Mouse (Mus musculus) intestine, embryonic 16.5 days (tissue): ENCODE results near the gene Clic1. TPM values are rescaled to one million over a fixed set of nuclear protein-coding genes. Genes with fewer than 3 reads are reported as not detected.

Source experiments
- ATAC-seq: fragments of 200-750 bp; cut with Nextera tagmentation; 2 replicates; pipeline ENCODE4 v1.8.0; 2017; ENCODE audit warnings: moderate TSS enrichment, moderate library complexity
- H3K27ac ChIP-seq: fragments of 300-500 bp; sonication (generic); 2 replicates; pipeline ENCODE4 v1.5.1; 2014; ENCODE audit warnings: mild to moderate bottlenecking, low read length
- H3K27me3 ChIP-seq: fragments of 300-500 bp; sonication (generic); replicated peaks from 2 replicates; pipeline ENCODE4 v1.6.1; 2014; ENCODE audit warnings: low read length, control low read depth, mixed read lengths; ENCODE audit not compliant: control insufficient read depth, insufficient read depth
- H3K36me3 ChIP-seq: fragments of 300-500 bp; sonication (generic); 2 replicates; pipeline ENCODE4 v1.6.1; 2014; ENCODE audit warnings: low read length, control low read depth; ENCODE audit not compliant: control insufficient read depth, insufficient read depth
- H3K4me1 ChIP-seq: fragments of 300-500 bp; sonication (generic); 2 replicates; pipeline ENCODE4 v1.6.1; 2014; ENCODE audit warnings: low read length, control low read depth, mixed read lengths; ENCODE audit not compliant: control insufficient read depth, insufficient read depth
- H3K4me2 ChIP-seq: fragments of 300-500 bp; sonication (generic); 2 replicates; pipeline ENCODE4 v1.6.1; 2014; ENCODE audit warnings: low read depth, low read length, control low read depth
- H3K4me3 ChIP-seq: fragments of 300-500 bp; sonication (generic); 2 replicates; pipeline ENCODE4 v1.5.1; 2014; ENCODE audit warnings: mild to moderate bottlenecking, low read length
- H3K9ac ChIP-seq: fragments of 300-500 bp; sonication (generic); 2 replicates; pipeline ENCODE4 v1.6.1; 2014; ENCODE audit warnings: low read depth, low read length
- H3K9me3 ChIP-seq: fragments of 300-500 bp; sonication (generic); 2 replicates; pipeline ENCODE4 v1.6.1; 2016; ENCODE audit warnings: low read length, control low read depth; ENCODE audit not compliant: control insufficient read depth
- WGBS: fragments of 180-500 bp; shearing (Covaris S2); extraction: QIAGEN DNeasy Blood & Tissue Kit; methylation state at CpG from one replicate; pipeline ENCODE4 v1.1.7; 2014; 5-methylcytosine and 5-hydroxymethylcytosine counted together
- polyA plus RNA-seq: library from polyadenylated mRNA; unstranded; fragments of >200 nt; fragmentation: Nextera tagmentation; extraction: Ambion mirVana; gene quantifications from 2 replicates; pipeline ENCODE4 v1.2.1, GENCODE M21; 2015

The Clic1 gene
- polyA plus RNA-seq, 1 experiment from 2014 or later = 416 TPM

- Histone ChIP-seq H3K36me3 (no peaks in the 10 kb centered on the region), H3K4me1 (peaks cover 28% of the 10 kb centered on the region), H3K9me3 (no peaks in the 10 kb centered on the region), H3K27ac (no peak overlapping the region), H3K9ac (0 out of 2 replicates have a peak overlapping the region, but pooled peaks have one; percentile 41), H3K27me3 (no peaks in the 10 kb centered on the region), H3K4me2 (no peak overlapping the region), H3K4me3 (no peak overlapping the region)
- ATAC-seq = no peak
- 73% methylated on average over 7 of the region's 10 CpGs for WGBS
Observed at GRCm38 (mm10) chr17:35024691-35025488, 24.9 kb upstream of the Clic1 start.

GRCm38 (mm10) chr17:35026206-35026605, 23.6 kb upstream of the Clic1 start:
- peak overlapping the region; percentile 12; the same call in 1 of the 2 replicates for H3K4me2 ChIP-seq
- H3K36me3 ChIP-seq = no peaks in the 10 kb centered on the region
- no peaks in the 10 kb centered on the region for H3K9me3 ChIP-seq
- no peak for ATAC-seq
- 0 out of 2 replicates have a peak overlapping the region, but pooled peaks have one; percentile 29 for H3K9ac ChIP-seq
- no peak overlapping the region for H3K27ac ChIP-seq
- no peak overlapping the region for H3K4me3 ChIP-seq
- WGBS = 84% methylated on average over 5 of the region's 5 CpGs
- H3K27me3 ChIP-seq = no peaks in the 10 kb centered on the region
- peaks cover 25% of the 10 kb centered on the region for H3K4me1 ChIP-seq

GRCm38 (mm10) chr17:35027277-35028068, 22.3 kb upstream of the Clic1 start, which contains the start of gene Sapcd1:
Gene Sapcd1, minus strand, starts transcription at chr17:35028016.
- Histone ChIP-seq H3K4me1 (peaks cover 15% of the 10 kb centered on the region), H3K36me3 (no peaks in the 10 kb centered on the region), H3K9me3 (no peaks in the 10 kb centered on the region), H3K4me3 (peak within 1 kb of the TSS; percentile 1), H3K27me3 (no peaks in the 10 kb centered on the region), H3K9ac (peak within 1 kb of the TSS; percentile 34; the same call in 1 of the 2 replicates), H3K27ac (peak within 1 kb of the TSS; percentile 78), H3K4me2 (0 out of 2 replicates have a peak within 1 kb of the TSS, but pooled peaks have one; percentile 3)
- 40% methylated on average over 13 of the region's 13 CpGs for WGBS
- ATAC-seq = peak; percentile 57

GRCm38 (mm10) chr17:35028315-35028714, 21.5 kb upstream of the Clic1 start:
- no peaks in the 10 kb centered on the region for H3K36me3 ChIP-seq
- peaks cover 15% of the 10 kb centered on the region for H3K4me1 ChIP-seq
- no peak overlapping the region for H3K4me2 ChIP-seq
- 80% methylated on average over 2 of the region's 2 CpGs for WGBS
- H3K27me3 ChIP-seq = no peaks in the 10 kb centered on the region
- H3K27ac ChIP-seq = no peak overlapping the region
- no peak for ATAC-seq
- H3K9ac ChIP-seq = no peak overlapping the region
- no peak overlapping the region for H3K4me3 ChIP-seq
- H3K9me3 ChIP-seq = no peaks in the 10 kb centered on the region

- no peak overlapping the region for H3K4me3 ChIP-seq
- no peak overlapping the region for H3K4me2 ChIP-seq
- H3K9me3 ChIP-seq = no peaks in the 10 kb centered on the region
- 38% methylated on average over 19 of the region's 19 CpGs for WGBS
- no peaks in the 10 kb centered on the region for H3K36me3 ChIP-seq
- no peak overlapping the region for H3K27ac ChIP-seq
- peaks cover 5% of the 10 kb centered on the region for H3K4me1 ChIP-seq
- H3K27me3 ChIP-seq = no peaks in the 10 kb centered on the region
- H3K9ac ChIP-seq = peak overlapping the region; percentile 40
- ATAC-seq = no peak
Observed at GRCm38 (mm10) chr17:35029691-35030532, 19.9 kb upstream of the Clic1 start.

- 90% methylated on average over 11 of the region's 11 CpGs for WGBS
Observed at GRCm38 (mm10) chr17:35031272-35031671, 18.5 kb upstream of the Clic1 start.

GRCm38 (mm10) chr17:35031880-35032279, 17.9 kb upstream of the Clic1 start:
- Histone ChIP-seq H3K4me2 (no peak overlapping the region), H3K9ac (no peak overlapping the region), H3K27me3 (no peaks in the 10 kb centered on the region), H3K36me3 (no peaks in the 10 kb centered on the region), H3K9me3 (no peaks in the 10 kb centered on the region), H3K4me3 (no peak overlapping the region), H3K4me1 (peaks cover 5% of the 10 kb centered on the region; the same call in 1 of the 2 replicates), H3K27ac (no peak overlapping the region)
- 85% methylated on average over 7 of the region's 7 CpGs for WGBS
- ATAC-seq = no peak

More at GRCm38 (mm10) chr17:35031272-35031671, 18.5 kb upstream of the Clic1 start:
- Histone ChIP-seq H3K9me3 (no peaks in the 10 kb centered on the region), H3K9ac (no peak overlapping the region), H3K4me3 (no peak overlapping the region), H3K4me1 (peaks cover 5% of the 10 kb centered on the region; the same call in 1 of the 2 replicates), H3K4me2 (no peak overlapping the region), H3K27ac (no peak overlapping the region), H3K27me3 (no peaks in the 10 kb centered on the region), H3K36me3 (no peaks in the 10 kb centered on the region)
- no peak for ATAC-seq

- Histone ChIP-seq H3K9me3 (no peaks in the 10 kb centered on the region), H3K9ac (no peak overlapping the region), H3K4me1 (peaks cover 3% of the 10 kb centered on the region; the same call in 1 of the 2 replicates), H3K27ac (no peak overlapping the region), H3K36me3 (no peaks in the 10 kb centered on the region), H3K4me3 (no peak overlapping the region), H3K4me2 (no peak overlapping the region), H3K27me3 (no peaks in the 10 kb centered on the region)
- 74% methylated on average over 8 of the region's 8 CpGs for WGBS
- no peak for ATAC-seq
Observed at GRCm38 (mm10) chr17:35032323-35032870, 17.4 kb upstream of the Clic1 start.
